Mouse (Mus musculus) adrenal gland, adult 8-10 months (tissue): ENCODE measurements around the gene Gpr157. TPM values are rescaled to one million over a fixed set of nuclear protein-coding genes. Genes with fewer than 3 reads are reported as not detected.
"Not testable (repeated sequence)": the region's sequence is repeated elsewhere in the genome, so short reads cannot be mapped to it uniquely, and the experiment has no call there.

ENCODE experiments used
- DNase-seq: peaks from one replicate; pipeline ENCODE4 v3.0.0; 2022
- total RNA-seq, 4 experiments: library from RNA; stranded (reverse); gene quantifications; 2 replicates each; pipeline ENCODE4 v1.2.4; 2022

Gene Gpr157
- total RNA-seq: 1 to 10 TPM; 1.4 to 3.3 (median 2.3) TPM

- peak; percentile 93 for DNase-seq
Measured at GRCm38 (mm10) chr4:150087161-150087889, at the start of gene Gpr157. TSS of gene Gpr157 (plus strand) at chr4:150087365.

GRCm38 (mm10) chr4:150038533-150038932 lies 48.6 kb upstream of the Gpr157 start:
- DNase-seq: no peak

GRCm38 (mm10) chr4:150040003-150040581 lies 47.1 kb upstream of the Gpr157 start:
- DNase-seq: no peak

- DNase-seq: not testable (repeated sequence)
Measured at GRCm38 (mm10) chr4:150040856-150041255, 46.3 kb upstream of the Gpr157 start.

- DNase-seq: no peak
Measured at GRCm38 (mm10) chr4:150041346-150042110, 45.6 kb upstream of the Gpr157 start.

- no peak for DNase-seq
Measured at GRCm38 (mm10) chr4:150043591-150043990, 43.6 kb upstream of the Gpr157 start.

GRCm38 (mm10) chr4:150048038-150048437 lies 39.1 kb upstream of the Gpr157 start:
- peak; percentile 72 for DNase-seq

- no peak for DNase-seq
Measured at GRCm38 (mm10) chr4:150048478-150049156, 38.5 kb upstream of the Gpr157 start.

- no peak for DNase-seq
Measured at GRCm38 (mm10) chr4:150049157-150049513, 38.0 kb upstream of the Gpr157 start.

GRCm38 (mm10) chr4:150049564-150050226 lies 37.5 kb upstream of the Gpr157 start:
- DNase-seq: no peak

- DNase-seq: no peak
Measured at GRCm38 (mm10) chr4:150051514-150051913, 35.7 kb upstream of the Gpr157 start.

- no peak for DNase-seq
Measured at GRCm38 (mm10) chr4:150052380-150052779, 34.8 kb upstream of the Gpr157 start.

GRCm38 (mm10) chr4:150056171-150056570 lies 31.0 kb upstream of the Gpr157 start:
- DNase-seq: no peak

GRCm38 (mm10) chr4:150057722-150058121 lies 29.4 kb upstream of the Gpr157 start:
- DNase-seq: no peak

- DNase-seq: no peak
Measured at GRCm38 (mm10) chr4:150059841-150060468, 27.2 kb upstream of the Gpr157 start.

- no peak for DNase-seq
Measured at GRCm38 (mm10) chr4:150060469-150061170, 26.5 kb upstream of the Gpr157 start.

GRCm38 (mm10) chr4:150061432-150062225 lies 25.5 kb upstream of the Gpr157 start:
- DNase-seq: peak; percentile 40

GRCm38 (mm10) chr4:150066706-150067323 lies 20.4 kb upstream of the Gpr157 start:
- no peak for DNase-seq

- DNase-seq: no peak
Measured at GRCm38 (mm10) chr4:150068216-150068615, 18.9 kb upstream of the Gpr157 start.

GRCm38 (mm10) chr4:150070136-150070535 lies 17.0 kb upstream of the Gpr157 start:
- no peak for DNase-seq
